Mouse (Mus musculus): Measurements from ENCODE around the gene Sirt2. TPM values are rescaled to one million over a fixed set of nuclear protein-coding genes. Genes with fewer than 3 reads are reported as not detected.

Gene Sirt2
- polyA plus RNA-seq, 1 experiment from 2014 or later: 77.0 TPM

DNA sequence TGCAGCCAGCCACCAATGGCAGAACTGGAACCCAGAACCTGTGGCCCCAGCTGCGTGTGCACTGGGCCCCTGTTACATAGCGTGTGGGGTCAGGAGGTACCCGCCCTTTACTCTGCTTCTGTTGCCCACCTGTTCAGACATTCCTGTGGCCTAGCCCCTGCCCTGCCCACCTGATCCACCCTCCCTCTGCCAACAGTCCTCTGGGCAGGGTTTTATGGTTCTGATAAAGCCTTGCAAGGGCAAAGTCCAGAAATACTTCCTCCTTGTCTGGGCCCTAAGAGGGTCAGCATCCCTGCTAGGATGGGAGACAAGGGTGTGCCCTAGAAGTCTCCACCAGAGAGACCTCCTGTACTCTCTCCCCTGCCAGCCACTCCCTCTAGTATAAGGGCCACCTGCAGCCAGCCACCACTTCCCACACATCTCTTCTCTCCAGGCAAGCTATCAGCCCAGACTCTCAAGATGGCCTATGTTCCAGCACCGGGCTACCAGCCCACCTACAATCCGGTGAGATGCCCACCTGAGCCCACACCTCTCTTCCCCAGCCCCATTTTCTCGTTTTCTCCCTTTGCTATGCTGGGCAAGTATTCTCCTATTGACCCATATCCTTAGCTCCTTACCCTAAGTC, 67.3 kb downstream of the Sirt2 start, which contains the start of gene Lgals4:
Gene Lgals4, plus strand, starts transcription at position 132 of the 625 bp plus-strand sequence.
- Histone ChIP-seq H3K9me3 (ENCODE audit: control insufficient read depth, low read length) (no peaks in the 10 kb centered on the region), H3K27ac (ENCODE audit: low read depth, low read length) (no peak within 1 kb of the TSS), H3K4me1 (ENCODE audit: control insufficient read depth, insufficient read depth, low read length) (no peaks in the 10 kb centered on the region), H3K9ac (ENCODE audit: low read length) (no peak within 1 kb of the TSS), H3K36me3 (ENCODE audit: control insufficient read depth, insufficient read depth, low read length) (no peaks in the 10 kb centered on the region; the same call in 1 of the 2 replicates), H3K4me2 (ENCODE audit: low read depth) (no peak within 1 kb of the TSS), H3K4me3 (ENCODE audit: low read depth, low read length) (no peak within 1 kb of the TSS), H3K27me3 (ENCODE audit: control insufficient read depth, insufficient read depth, low read length) (no peaks in the 10 kb centered on the region)
- 86% methylated on average over 6 of the region's 6 CpGs for WGBS
- no peak for DNase-seq (ENCODE audit: low spot score)
- no peak for ATAC-seq (ENCODE audit: insufficient read depth, low FRiP score, low TSS enrichment)

GRCm38 (mm10) chr7:28836936-28837335, 70.4 kb downstream of the Sirt2 start:
- Histone ChIP-seq H3K9me3 (ENCODE audit: control insufficient read depth, low read length) (no peaks in the 10 kb centered on the region), H3K27ac (ENCODE audit: low read depth, low read length) (no peak overlapping the region), H3K36me3 (ENCODE audit: control insufficient read depth, insufficient read depth, low read length) (no peaks in the 10 kb centered on the region), H3K4me2 (ENCODE audit: low read depth) (no peak overlapping the region), H3K27me3 (ENCODE audit: control insufficient read depth, insufficient read depth, low read length) (no peaks in the 10 kb centered on the region), H3K4me1 (ENCODE audit: control insufficient read depth, insufficient read depth, low read length) (no peaks in the 10 kb centered on the region), H3K9ac (ENCODE audit: low read length) (no peak overlapping the region), H3K4me3 (ENCODE audit: low read depth, low read length) (no peak overlapping the region)
- DNase-seq (ENCODE audit: low spot score): no peak
- WGBS: 85% methylated on average over 5 of the region's 5 CpGs
- ATAC-seq (ENCODE audit: insufficient read depth, low FRiP score, low TSS enrichment): no peak

Other genes with a start within 250 kb of the Sirt2 start
- not detected in 2 replicates for gene Ifnl3, start 243.9 kb upstream of the Sirt2 start, polyA plus RNA-seq (2014; fragmentation: Nextera tagmentation; extraction: Ambion mirVana)
- not detected in 2 replicates for gene Sycn, start 225.8 kb upstream of the Sirt2 start, polyA plus RNA-seq (2014; fragmentation: Nextera tagmentation; extraction: Ambion mirVana)
- 0.15 TPM in 1 of 2 replicates, not detected in the other for gene Nccrp1, start 219.5 kb upstream of the Sirt2 start, polyA plus RNA-seq (2014; fragmentation: Nextera tagmentation; extraction: Ambion mirVana)
- gene Samd4b, start 168.6 kb upstream of the Sirt2 start, polyA plus RNA-seq (2014; fragmentation: Nextera tagmentation; extraction: Ambion mirVana): 37.8 and 39.5 TPM in 2 replicates
- 31.1 and 33.9 TPM in 2 replicates for gene Pak4, start 168.6 kb upstream of the Sirt2 start, polyA plus RNA-seq (2014; fragmentation: Nextera tagmentation; extraction: Ambion mirVana)
- gene Acp7, start 135.4 kb upstream of the Sirt2 start, polyA plus RNA-seq (2014; fragmentation: Nextera tagmentation; extraction: Ambion mirVana): not detected in 2 replicates
- 5.3 and 6.0 TPM in 2 replicates for gene Fbxo27, start 73.9 kb upstream of the Sirt2 start, polyA plus RNA-seq (2014; fragmentation: Nextera tagmentation; extraction: Ambion mirVana)
- gene Fbxo17, start 49.9 kb upstream of the Sirt2 start, polyA plus RNA-seq (2014; fragmentation: Nextera tagmentation; extraction: Ambion mirVana): 7.3 and 7.7 TPM in 2 replicates
- gene Mrps12, start 24.9 kb upstream of the Sirt2 start, polyA plus RNA-seq (2014; fragmentation: Nextera tagmentation; extraction: Ambion mirVana): 128 and 129 TPM in 2 replicates
- gene Sars2, start 24.7 kb upstream of the Sirt2 start, polyA plus RNA-seq (2014; fragmentation: Nextera tagmentation; extraction: Ambion mirVana): 28.8 and 32.4 TPM in 2 replicates
- 1.1 and 1.9 TPM in 2 replicates for gene Ccer2, start 10.6 kb upstream of the Sirt2 start, polyA plus RNA-seq (2014; fragmentation: Nextera tagmentation; extraction: Ambion mirVana)
- gene Nfkbib, start 777 bp downstream of the Sirt2 start, polyA plus RNA-seq (2014; fragmentation: Nextera tagmentation; extraction: Ambion mirVana): 49.7 and 57.3 TPM in 2 replicates
- 2.6 and 2.8 TPM in 2 replicates for gene Rinl, start 22.2 kb downstream of the Sirt2 start, polyA plus RNA-seq (2014; fragmentation: Nextera tagmentation; extraction: Ambion mirVana)
- gene Hnrnpl, start 41.8 kb downstream of the Sirt2 start, polyA plus RNA-seq (2014; fragmentation: Nextera tagmentation; extraction: Ambion mirVana): 320 and 326 TPM in 2 replicates
- gene Ech1, start 58.5 kb downstream of the Sirt2 start, polyA plus RNA-seq (2014; fragmentation: Nextera tagmentation; extraction: Ambion mirVana): 88.7 and 90.9 TPM in 2 replicates
- gene Lgals4, start 67.1 kb downstream of the Sirt2 start, polyA plus RNA-seq (2014; fragmentation: Nextera tagmentation; extraction: Ambion mirVana): 1.5 and 1.8 TPM in 2 replicates
- 0.66 and 1.9 TPM in 2 replicates for gene Lgals7, start 97.1 kb downstream of the Sirt2 start, polyA plus RNA-seq (2014; fragmentation: Nextera tagmentation; extraction: Ambion mirVana)
- 0.21 and 0.39 TPM in 2 replicates for gene Capn12, start 114.7 kb downstream of the Sirt2 start, polyA plus RNA-seq (2014; fragmentation: Nextera tagmentation; extraction: Ambion mirVana)
- gene Actn4, start 195.6 kb downstream of the Sirt2 start, polyA plus RNA-seq (2014; fragmentation: Nextera tagmentation; extraction: Ambion mirVana): 193 and 201 TPM in 2 replicates
- 383 and 388 TPM in 2 replicates for gene Eif3k, start 215.1 kb downstream of the Sirt2 start, polyA plus RNA-seq (2014; fragmentation: Nextera tagmentation; extraction: Ambion mirVana)
- gene Map4k1, start 215.3 kb downstream of the Sirt2 start, polyA plus RNA-seq (2014; fragmentation: Nextera tagmentation; extraction: Ambion mirVana): 4.6 and 6.2 TPM in 2 replicates